Mouse (Mus musculus) spleen, adult 18-20 months (tissue): ENCODE results near the gene Mybpc2.

ENCODE experiments used
- DNase-seq, 2 experiments: peaks; one replicate each; pipeline ENCODE4 v3.0.0; 2022; ENCODE audit warnings: mixed read lengths in 2 of 2

Gene Mybpc2

DNA sequence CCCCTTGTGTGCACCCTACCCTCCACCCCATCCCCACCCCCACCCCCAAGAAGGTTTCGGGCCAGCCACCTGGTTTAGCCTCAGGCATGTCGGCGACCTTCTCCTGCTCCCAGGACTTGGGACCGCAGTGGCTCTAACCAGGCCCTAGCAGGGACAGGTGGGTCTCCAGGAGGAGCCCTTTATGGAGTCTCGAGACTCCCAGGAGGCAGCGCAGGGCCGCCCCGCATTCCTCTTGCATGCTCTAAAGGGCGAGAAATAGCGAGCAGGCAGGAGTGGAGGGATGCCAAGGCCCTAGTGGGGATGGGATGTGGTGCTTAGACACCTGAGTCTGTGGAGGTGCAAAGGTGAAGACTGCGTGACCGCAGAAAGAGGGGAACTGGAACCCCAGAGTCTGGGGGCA, at the start of gene Mybpc2:
Gene Mybpc2, minus strand, starts transcription at position 155 of the 400 bp plus-strand sequence.
- DNase-seq, result peak in 1 of 2 experiments; percentile 25

- DNase-seq, result no peak
Measured at GRCm38 (mm10) chr7:44572956-44573484, 48.6 kb upstream of the Mybpc2 start.

DNA sequence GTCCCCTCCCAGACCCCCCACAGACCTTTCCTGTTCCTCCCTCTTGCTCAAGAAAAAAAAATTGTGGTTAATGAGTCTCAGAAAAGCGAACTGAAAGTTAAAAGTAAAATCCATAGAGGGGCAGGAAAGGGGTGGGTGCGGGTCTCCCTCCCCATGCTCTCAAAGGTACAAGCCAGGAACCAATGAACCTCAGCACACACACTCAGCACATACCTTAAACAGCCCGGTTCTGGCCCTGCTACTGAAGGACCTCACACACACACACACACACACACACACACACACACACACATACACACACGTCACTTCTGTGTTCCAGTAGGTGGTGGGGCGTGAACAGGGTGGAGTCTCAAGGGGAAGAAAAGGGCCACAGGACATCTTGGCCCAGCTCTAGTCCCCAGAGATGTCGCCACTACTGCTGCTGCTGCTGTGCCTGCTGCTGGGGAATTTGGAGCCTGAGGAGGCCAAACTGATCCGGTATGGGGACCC, 47.8 kb upstream of the Mybpc2 start, which contains the start of gene Napsa:
Gene Napsa, plus strand, starts transcription at position 168 of the 489 bp plus-strand sequence.
- peak; percentile 78 to 84 for DNase-seq

- DNase-seq, result no peak
Measured at GRCm38 (mm10) chr7:44571811-44572210, 47.4 kb upstream of the Mybpc2 start.

- DNase-seq, result no peak
Measured at GRCm38 (mm10) chr7:44570989-44571388, 46.5 kb upstream of the Mybpc2 start.

DNA sequence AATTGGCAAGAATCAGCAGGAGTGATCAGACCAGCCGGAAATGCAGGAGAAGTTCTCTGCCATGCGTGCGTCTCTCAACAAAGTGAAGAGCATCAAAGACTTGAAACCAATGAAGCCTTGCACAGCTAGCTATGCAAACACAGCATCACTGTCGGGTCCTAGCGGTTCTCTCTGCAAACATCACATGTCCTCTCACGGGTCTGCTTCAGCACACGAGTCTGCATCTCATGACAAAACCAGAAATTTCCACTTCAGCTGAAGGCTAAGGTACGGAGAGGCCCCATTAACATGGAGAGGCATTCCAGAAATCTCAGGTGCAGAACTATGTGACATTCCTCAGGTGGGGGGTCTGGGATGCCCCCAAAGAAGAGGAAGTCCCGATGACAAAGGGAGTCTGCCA, 44.3 kb upstream of the Mybpc2 start:
- DNase-seq, result no peak

DNA sequence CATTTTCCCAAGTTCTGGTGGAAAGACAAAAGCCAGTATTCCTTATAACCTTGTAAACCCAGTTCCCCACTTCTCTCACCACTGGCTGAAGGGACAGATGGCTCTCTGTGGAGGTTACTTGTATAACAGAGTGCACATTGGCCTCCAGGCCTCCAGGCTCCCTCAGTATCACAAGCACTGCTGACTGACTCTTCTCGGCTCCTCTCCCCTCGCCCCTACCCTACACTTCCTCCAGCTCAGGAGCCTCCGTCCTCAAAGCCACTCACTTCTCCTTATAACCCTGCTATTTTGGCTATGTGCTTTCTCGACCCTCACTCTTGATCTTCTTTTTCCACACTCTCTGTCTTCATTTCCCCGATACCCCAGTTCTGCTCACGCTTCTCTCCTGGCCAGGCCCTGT, 41.0 kb upstream of the Mybpc2 start:
- DNase-seq, result no peak

- no peak for DNase-seq
Measured at GRCm38 (mm10) chr7:44564486-44564885, 40.0 kb upstream of the Mybpc2 start.

GRCm38 (mm10) chr7:44563284-44563683, 38.8 kb upstream of the Mybpc2 start:
- DNase-seq, result no peak

DNA sequence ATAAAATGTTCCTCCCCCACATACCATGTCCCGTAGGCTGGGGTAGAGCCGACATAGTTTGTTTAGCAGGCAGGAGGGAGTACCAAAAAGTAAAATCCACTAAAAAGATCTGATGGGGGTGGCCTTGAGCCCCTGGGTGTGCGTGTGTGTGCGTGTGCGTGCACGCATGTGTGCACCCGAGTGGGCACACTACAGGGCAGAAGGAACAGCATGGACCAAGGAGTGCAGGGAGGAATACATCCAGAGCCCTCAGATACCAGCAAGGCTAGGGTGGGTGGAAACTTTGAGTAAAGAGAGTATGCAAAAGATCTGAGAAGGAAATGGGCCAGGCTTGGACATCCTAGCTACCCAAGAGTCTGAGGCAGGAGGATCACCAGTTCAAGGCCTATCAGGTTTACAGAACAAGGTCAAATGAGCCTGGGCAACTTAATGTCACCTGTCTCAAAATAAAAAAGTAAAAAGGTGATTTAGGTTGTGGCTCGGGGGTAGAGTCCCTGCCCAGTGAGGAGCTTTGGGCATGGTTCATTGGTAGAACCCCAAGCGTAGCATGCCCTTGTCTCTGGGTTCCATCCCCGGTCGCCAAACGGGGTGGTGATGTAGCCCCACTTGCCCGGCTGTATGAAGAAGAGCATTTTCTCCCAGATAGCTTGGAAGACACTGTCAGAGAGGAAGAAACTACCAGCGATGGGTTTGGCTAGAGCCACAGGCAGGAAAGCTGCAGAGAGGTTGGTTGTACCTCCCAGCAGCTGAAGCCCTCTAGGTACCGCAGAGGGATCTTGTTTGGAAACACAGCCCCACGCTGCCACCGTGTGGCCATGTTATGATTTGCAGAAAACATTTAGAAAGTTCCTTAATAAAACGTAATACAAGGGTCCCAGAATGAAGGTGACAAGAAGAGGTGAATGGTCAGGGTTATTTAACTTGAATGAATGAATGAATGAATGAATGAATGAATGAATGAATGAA, 36.3 kb upstream of the Mybpc2 start:
- DNase-seq, result peak; percentile 71 to 89

DNA sequence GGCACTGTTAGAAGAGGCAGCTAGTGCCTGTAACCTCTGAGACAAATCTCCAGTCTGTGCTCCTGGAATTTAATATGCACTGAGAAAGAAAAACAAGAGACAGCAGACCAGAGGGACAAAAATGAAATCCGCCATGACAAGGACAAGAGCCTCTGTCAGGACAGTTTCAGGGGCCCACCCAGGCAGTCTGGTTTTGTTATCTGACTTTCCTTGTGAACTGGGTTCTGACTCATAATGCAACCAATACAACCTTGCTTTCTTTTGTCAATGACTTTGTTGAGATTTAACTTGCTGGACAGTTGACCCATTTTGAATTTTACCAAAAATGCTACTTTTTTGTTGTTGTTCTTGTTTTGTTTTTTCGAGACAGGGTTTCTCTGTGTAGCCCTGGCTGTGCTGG, 33.2 kb upstream of the Mybpc2 start:
- no peak for DNase-seq

DNA sequence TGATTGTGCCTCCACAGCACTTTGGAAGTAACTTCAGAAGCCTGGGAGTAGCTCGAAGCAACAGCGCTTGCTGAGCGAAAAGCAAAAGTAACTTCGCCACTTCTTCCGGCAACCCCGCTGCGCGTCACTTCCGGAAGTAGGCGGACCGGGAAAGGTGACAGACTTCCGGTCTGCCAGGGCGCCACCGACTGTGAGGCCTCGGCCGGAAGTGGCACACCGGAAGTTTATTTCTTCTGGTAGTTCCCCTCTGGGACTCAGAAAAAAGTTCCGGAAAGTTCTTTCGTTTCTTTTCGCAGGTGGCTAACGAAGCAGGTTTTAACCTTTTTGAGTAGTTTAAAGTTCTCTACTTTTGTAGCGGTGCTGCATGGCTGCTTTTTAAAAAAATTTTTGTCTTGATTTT, 29.4 kb upstream of the Mybpc2 start, which contains the start of gene Nr1h2:
Gene Nr1h2, minus strand, starts transcription at position 126 of the 400 bp plus-strand sequence.
- peak; percentile 95 to 96 for DNase-seq

DNA sequence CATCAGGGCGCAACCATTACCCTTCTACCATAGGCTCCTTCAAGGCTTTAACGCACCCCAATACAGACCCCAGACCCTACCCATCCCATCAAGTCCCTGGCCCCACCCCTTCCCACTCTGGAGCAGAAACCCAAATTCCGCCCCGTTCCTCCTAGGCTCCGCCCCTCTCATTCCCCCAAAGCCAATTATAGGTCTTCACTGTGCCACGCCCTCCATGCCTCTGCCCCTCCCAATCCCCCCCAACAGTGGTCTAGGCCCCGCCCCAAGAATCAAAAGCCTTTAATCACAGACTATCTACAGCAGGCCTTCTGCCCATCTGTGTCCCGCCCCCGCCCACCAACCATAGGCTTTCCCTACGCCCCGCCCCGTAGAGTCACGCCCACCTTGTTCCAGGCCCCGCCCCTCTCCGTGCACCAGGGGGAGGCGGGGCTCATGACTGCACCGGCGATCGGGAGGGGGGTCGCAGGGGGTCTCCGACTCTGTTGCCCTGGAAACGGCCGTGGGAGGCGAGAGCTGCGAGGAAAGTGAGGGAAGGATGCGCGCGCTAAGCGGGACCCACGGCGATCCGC, 28.8 kb upstream of the Mybpc2 start:
- peak; percentile 76 to 85 for DNase-seq

- DNase-seq, result peak in 1 of 2 experiments; percentile 6
Measured at GRCm38 (mm10) chr7:44552141-44552908, 27.9 kb upstream of the Mybpc2 start.

DNA sequence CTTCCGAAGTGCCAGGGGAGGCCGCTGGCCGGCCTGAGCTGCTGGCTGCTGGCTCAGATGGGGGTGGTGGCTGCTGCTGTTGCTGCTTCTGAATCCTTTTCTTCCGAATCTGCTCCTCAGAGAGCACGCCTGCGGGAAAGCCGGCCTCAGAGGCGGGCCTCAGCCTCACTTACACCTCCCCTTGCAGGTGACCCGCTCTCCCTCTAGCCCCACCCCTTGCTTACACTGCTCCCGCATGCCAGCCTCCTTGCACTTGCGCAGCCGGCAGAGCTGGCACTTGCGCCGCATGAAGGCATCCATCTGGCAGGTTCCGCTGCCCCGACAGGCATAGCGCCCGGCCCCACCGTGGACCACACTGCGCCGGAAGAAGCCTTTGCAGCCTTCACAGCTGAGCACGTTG, 27.3 kb upstream of the Mybpc2 start:
- DNase-seq, result peak in 1 of 2 experiments; percentile 12

DNA sequence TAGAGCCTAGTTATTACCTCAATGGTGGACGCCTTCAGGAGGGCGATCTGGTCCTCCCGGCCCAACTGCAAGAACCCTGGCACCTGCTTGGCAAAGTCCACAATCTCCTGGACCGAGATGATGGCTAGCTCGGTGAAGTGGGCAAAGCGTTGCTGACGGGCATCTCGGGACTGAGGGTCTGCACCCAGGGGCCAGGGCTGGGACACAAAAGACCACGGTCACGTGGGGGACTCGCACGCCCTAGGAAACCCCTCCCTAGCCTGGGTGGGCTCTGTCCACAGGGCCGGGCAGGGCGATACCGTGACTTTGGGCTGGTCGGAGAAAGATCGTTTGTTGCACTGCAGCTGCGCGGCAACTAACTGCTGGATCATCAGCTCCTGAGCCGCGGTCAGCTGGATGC, 26.8 kb upstream of the Mybpc2 start:
- DNase-seq, result peak in 1 of 2 experiments; percentile 8

GRCm38 (mm10) chr7:44550409-44550678, 25.9 kb upstream of the Mybpc2 start:
- peak in 1 of 2 experiments; percentile 22 for DNase-seq

- DNase-seq, result peak in 1 of 2 experiments; percentile 11
Measured at GRCm38 (mm10) chr7:44549621-44550408, 25.4 kb upstream of the Mybpc2 start.

GRCm38 (mm10) chr7:44548497-44549087, 24.1 kb upstream of the Mybpc2 start, which contains the start of gene Pold1:
Gene Pold1 (minus strand): TSS chr7:44548849.
- DNase-seq, result peak; percentile 100

- DNase-seq, result peak in 1 of 2 experiments; percentile 24
Measured at GRCm38 (mm10) chr7:44547725-44548124, 23.3 kb upstream of the Mybpc2 start.

DNA sequence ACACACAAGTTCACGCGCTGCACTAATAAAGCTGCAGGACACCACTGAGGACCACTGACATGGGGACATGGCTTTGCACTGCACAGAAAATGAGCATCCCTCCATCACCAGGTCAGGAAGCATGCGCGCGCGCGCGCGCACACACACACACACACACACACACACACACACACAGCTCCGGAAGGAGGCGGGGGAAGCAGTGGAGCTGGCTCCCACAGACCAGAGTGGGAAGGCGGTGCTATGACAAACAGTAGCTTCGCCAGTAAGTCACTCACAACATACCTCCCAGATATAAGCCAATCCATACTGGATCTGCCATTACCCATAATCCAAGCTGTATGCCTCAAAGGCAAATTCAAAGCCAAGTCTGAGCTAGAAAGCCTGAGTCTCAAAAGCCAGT, 22.6 kb upstream of the Mybpc2 start:
- DNase-seq, result peak in 1 of 2 experiments; percentile 21
